Mouse (Mus musculus) CH12F3 (cell line): Measurements from ENCODE around the gene Ndufs3.

Experiments
- in situ Hi-C: fragments of 300-500 bp; cut with MboI; formaldehyde crosslinking; loops from 2 replicates; pipeline ENCODE4 v1.14.3; 2020; ENCODE audit warnings: low sequenced_read_pairs

The Ndufs3 gene

DNA sequence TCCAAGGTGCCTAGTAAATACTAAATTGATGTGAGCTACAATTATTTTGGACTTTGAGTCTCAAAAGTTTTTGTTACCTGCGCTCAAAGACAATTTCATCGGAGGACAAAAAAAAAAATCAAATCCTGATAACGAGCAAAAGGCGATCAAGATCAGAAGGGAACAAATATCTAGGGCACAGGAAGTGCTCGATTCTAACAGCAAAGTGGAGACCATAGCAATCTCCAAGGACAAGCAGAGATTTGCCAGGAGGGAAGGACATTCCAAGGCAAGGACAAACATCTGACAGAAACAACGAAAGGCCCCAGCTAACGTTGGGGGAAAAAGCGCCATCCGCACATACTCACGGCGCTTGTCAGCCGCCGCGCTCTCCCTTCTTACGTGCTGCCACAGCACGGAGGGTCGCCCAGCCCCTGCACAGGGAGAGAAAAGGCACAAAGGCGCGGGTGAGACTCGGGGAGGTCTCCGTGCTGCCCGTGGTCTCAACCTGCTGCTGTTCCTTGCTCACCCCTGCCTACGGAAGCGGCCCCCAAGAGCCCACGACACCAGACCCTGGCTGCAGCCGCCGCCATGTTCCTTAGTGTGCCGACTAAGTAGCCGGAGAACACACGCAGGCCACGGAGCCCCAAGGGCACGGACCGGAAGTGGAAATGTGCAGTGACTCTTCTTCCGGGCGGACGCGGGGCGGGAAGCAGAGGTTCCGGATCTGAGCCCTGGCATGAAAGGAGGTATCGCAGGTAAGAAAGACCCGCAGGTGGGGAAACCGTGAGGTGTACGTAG is at the start of gene Ndufs3, which contains the start of gene Kbtbd4:
Gene Ndufs3 (minus strand): TSS at position 752 of the 780 bp plus-strand sequence.
Gene Kbtbd4 (plus strand): TSS at position 665 of the 780 bp plus-strand sequence.
- in situ Hi-C loops: no loop called here

DNA sequence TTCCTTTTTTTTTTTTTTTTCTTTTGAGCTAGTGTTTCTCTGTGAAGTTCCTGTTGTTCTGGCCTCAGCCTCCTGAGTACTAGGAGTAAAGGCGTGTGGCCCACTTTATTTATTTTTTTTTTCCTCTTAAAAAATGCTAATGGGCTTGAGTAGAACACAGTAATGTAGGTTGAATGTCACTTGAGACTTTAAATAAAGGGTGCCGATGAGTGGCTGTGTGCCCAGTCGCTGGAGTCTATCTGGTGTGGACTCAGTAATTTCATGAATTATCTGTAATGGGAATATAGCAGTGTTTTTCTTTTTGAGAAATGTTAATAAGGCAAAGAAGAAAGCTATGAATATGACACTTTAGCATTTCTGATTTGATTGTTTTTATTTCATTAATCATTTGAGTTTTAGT is 48.8 kb upstream of the Ndufs3 start:
- in situ Hi-C loops: no loop called here

DNA sequence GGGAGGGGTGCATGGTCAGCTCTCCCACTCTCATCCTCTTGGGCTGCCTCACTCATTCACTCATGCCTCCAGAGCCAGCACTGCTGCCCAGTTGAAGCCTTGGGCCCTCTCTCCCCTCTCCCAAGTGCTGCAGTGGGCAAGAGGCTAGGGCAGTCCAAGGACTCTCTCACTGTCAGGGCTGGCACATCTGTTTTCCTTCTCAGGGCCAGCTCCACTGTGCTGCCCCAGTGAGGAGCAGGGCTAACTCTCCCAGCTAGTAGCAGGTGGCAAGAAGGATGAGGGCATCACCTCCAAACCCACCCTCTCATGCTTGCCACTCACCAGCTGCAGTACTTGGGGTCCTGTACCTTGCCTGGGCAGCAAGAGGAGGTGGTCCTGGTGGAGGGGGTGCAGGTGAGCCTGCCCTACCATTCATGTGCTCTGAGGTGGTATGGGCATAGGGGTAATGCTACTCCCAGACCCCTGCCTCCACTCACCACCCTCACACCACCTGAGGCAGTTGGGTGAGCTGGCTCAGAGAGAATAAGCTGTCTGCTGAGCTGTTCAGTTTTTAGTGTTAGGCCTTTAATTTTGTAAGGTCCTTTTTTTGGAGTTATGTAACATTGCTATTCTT is 46.1 kb upstream of the Ndufs3 start:
- in situ Hi-C loops: no loop called here

DNA sequence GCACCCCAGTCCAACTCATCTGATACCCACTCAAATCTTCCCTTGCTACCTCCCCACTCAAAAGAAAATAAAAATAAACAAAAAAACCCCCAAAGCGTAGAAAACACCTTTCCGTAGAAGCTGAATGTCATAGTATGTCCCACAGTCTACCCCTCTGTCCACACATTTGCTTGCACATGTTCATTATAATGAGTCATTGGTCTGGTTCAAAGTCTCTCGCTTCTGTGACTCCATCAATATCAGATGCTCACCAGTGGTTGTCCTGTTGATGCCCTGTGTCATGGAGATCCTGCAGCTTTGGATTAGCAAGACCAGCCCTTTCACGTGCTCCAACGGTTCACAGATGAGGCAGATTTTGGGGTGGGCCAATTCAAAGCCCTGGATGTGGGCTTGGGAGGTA is 45.5 kb upstream of the Ndufs3 start:
- in situ Hi-C loops: no loop called here

- in situ Hi-C loops: no loop called here
Observed at GRCm38 (mm10) chr2:90941744-90942143, 37.1 kb upstream of the Ndufs3 start.

- in situ Hi-C loops: no loop called here
Observed at GRCm38 (mm10) chr2:90940233-90941229, 35.9 kb upstream of the Ndufs3 start, which contains the start of gene Celf1. TSS of gene Celf1 (plus strand) at chr2:90940382.

DNA sequence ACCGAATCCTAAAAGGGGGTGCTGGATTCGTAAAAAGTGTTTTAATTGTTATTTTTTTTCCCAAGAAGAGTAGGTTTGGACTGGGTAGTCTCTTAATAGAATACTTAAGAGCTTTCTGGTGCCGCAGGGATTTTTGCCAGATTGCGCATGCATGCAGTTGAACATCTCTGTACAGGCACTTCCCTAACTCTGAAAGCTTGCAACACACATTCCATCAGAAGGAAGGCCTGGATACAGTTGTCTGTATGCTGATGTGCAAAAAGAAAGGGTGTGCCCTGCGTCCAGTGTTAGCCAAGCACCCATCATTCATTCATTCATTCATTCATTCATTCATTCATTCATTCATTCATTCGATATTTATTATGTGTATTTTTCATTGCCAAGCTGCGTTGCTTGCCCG is 35.1 kb upstream of the Ndufs3 start:
- in situ Hi-C loops: no loop called here

GRCm38 (mm10) chr2:90938362-90938761 is 33.7 kb upstream of the Ndufs3 start:
- in situ Hi-C loops: no loop called here

DNA sequence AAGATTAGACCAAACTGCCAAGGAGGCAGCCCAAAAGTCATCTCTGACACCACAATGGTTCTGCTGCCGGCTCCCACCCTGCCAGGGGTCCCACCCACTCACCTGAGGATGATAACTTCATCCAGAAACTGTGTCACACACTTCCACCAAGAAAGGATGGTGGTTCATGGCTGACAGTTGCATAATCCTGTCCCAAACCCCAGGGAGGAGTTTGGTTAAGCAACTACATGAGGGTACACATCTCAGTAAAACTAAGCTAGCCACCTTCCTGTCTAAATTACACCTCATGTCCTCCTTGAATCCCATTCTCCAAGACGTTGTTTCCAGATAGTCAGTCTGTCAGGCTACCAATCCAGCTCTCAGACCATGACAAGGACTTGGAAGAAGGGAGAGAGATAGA is 27.6 kb upstream of the Ndufs3 start:
- in situ Hi-C loops: no loop called here

GRCm38 (mm10) chr2:90931829-90932228 is 27.2 kb upstream of the Ndufs3 start:
- in situ Hi-C loops: no loop called here

DNA sequence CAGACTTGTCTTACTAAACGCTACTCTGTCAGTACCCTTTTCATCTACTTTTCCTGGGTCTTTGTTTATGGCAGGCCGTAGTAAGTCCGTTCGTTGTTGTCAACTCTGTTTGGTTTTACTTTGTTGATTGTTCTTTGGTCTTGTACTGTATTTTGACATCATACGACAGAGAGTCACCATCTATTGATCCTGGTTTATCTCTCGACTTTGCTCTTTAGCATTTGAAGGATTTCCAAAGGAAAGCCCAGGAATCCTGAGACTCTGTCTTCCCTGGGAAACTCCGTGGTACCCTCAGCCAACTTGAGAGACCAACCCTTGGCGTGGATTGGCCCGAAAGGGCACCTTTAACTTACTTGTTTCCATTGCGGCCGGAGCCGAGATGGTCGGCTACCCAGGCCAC is 23.9 kb upstream of the Ndufs3 start:
- in situ Hi-C loops: no loop called here

DNA sequence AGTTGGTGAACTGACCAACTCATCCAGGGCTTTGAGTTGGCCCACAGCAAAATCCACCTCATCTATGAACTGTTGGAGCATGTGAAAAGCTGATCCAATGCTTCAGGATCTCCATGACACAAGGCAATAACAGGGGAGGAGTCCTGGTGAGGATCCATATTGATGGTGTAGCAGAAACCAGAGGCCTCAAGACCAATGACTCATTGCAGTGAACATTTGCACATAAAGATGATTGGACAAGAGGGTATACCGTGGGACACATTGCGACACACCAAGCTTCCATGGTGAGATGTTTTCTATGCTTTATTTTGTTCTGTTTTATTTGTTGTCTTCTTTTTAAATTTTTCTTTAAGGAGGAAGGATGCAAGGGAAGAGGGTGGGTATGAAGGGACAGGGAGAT is 18.0 kb upstream of the Ndufs3 start:
- in situ Hi-C loops: no loop called here

DNA sequence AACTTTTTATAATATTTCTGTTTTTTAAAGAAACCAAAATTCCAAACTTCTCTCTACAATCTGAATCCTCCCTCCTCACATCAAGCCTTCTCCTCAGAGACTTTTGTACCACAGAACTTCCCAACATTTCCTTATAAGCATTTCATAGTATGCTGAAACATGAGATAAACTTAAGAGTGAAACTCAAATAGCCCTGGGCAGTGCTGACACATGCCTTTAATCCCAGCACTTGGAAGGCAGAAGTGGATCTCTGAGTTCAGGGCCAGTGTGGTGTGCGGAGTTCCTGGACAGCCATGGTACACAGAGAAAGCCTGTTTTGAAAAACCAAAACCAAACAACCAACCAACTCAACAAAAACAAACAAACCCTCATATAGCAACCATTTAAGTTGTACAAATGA is 16.6 kb upstream of the Ndufs3 start:
- in situ Hi-C loops: no loop called here

GRCm38 (mm10) chr2:90917999-90918698 is 13.5 kb upstream of the Ndufs3 start:
- in situ Hi-C loops: no loop called here

DNA sequence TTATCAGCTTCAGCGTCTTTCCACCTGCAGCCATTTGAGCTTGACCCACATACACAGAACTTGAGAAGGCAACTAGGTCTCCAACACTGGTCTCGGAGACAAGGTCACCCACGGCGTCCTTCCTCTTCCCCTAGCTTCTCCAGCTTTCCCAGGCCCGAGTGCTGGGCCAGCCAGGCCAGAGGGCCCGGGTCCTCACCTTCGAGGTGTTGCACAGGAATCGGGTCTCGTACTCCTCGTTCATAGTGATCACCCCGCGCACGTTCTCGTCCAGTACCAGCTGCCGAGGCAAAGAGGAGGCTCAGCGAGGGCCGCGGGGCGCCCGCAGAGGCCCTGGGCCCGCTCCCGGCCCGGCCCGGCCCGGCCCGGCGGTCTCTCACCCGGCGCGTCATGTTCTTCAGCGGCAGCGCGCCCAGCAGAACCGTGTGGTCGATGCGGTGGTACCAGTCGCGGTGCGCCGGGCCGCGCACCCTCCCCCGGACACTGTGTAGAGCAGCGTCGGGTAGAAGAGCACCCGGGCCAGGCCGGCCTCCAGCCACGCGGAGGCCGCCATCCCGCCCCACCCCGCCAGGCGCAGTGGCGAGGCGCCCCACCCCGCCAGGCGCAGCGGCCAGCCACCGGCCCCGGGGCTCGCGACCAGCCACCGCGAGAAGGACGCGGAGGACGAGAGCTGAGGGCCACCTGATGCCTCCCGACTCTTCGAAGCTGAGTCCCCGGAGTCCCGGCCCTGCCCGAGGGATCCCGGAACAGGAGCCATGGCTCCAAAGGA is 12.8 kb upstream of the Ndufs3 start:
- in situ Hi-C loops: no loop called here

GRCm38 (mm10) chr2:90916560-90917232 is 12.1 kb upstream of the Ndufs3 start:
- in situ Hi-C loops: no loop called here

DNA sequence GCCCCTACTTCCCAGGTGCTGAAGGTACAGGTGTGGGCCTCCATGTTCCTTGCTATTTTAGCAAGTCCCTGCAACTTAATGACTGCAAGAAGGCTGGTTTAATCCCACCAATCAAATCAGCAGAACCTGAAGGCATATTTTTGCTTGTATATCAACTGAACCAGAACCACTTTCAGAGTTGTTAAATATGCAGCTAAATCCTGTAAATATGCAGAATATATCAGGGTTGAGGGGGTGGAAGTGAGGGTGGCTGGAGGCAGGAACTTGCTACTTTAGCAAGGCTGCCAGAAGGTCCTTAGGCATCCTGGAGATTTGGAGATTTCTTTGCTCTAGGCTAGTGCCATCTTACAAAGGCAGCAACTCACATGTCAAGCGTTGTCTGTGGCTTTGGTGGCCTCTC is 10.9 kb upstream of the Ndufs3 start:
- in situ Hi-C loops: no loop called here

- in situ Hi-C loops: no loop called here
Observed at GRCm38 (mm10) chr2:90913671-90914070, 9.0 kb upstream of the Ndufs3 start.

DNA sequence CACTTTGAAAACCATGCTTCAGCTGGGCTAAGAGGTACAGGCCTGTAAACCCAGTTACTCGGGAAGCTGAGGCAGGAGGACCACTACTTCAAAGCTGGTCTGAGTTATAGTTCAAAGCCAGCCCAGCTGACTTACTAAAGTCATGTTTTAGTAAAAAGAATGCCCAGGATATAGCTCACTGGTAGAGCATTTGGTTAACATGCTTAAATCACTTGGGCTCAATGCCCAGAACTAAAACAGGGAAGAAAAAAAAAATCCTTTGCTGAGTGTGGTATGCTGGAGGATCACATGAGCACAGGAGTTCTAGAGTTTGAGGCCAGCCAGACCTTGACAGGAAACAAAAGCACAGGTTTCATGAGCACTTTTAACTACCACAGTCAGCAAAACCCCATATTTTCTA is 7.0 kb upstream of the Ndufs3 start:
- in situ Hi-C loops: no loop called here
